Mouse (Mus musculus) hindbrain, embryonic 12.5 days (tissue): Measurements from ENCODE around the gene Gldc. TPM values are rescaled to one million over a fixed set of nuclear protein-coding genes. Genes with fewer than 3 reads are reported as not detected.

Experiments used
- ATAC-seq: fragments of 200-750 bp; cut with Nextera tagmentation; 2 replicates; pipeline ENCODE4 v1.8.0; 2017; ENCODE audit warnings: moderate TSS enrichment; ENCODE audit not compliant: low FRiP score
- H3K27ac ChIP-seq: fragments of 300-500 bp; sonication (generic); 2 replicates; pipeline ENCODE4 v1.5.1; 2016; ENCODE audit warnings: mild to moderate bottlenecking
- H3K27me3 ChIP-seq: fragments of 300-500 bp; sonication (generic); 2 replicates; pipeline ENCODE4 v1.6.1; 2016; ENCODE audit warnings: mild to moderate bottlenecking
- H3K36me3 ChIP-seq: fragments of 300-500 bp; sonication (generic); 2 replicates; pipeline ENCODE4 v1.6.1; 2016; ENCODE audit warnings: mild to moderate bottlenecking
- H3K4me1 ChIP-seq: fragments of 300-500 bp; sonication (generic); 2 replicates; pipeline ENCODE4 v1.6.1; 2016
- H3K4me2 ChIP-seq: fragments of 300-500 bp; sonication (generic); replicated peaks from 2 replicates; pipeline ENCODE4 v1.6.1; 2016; ENCODE audit warnings: mild to moderate bottlenecking
- H3K4me3 ChIP-seq: fragments of 300-500 bp; sonication (generic); 2 replicates; pipeline ENCODE4 v1.5.1; 2016; ENCODE audit warnings: mild to moderate bottlenecking
- H3K9ac ChIP-seq: fragments of 300-500 bp; sonication (generic); 2 replicates; pipeline ENCODE4 v1.6.1; 2016; ENCODE audit warnings: mild to moderate bottlenecking, moderate library complexity
- H3K9me3 ChIP-seq: fragments of 300-500 bp; sonication (generic); replicated peaks from 2 replicates; pipeline ENCODE4 v1.6.1; 2016; ENCODE audit warnings: mild to moderate bottlenecking
- WGBS: fragments of 180-500 bp; shearing (Covaris S2); methylation state at CpG from one replicate; pipeline ENCODE4 v1.1.7; 2016; 5-methylcytosine and 5-hydroxymethylcytosine counted together
- polyA plus RNA-seq: library from polyadenylated mRNA; unstranded; fragments of >200 nt; fragmentation: Nextera tagmentation; extraction: Ambion mirVana; gene quantifications from 2 replicates; pipeline ENCODE4 v1.2.1, GENCODE M21; 2016

Gldc gene
- polyA plus RNA-seq, 1 experiment from 2014 or later: 21.2 TPM

- Histone ChIP-seq H3K9me3 (no peaks in the 10 kb centered on the region), H3K27ac (0 out of 2 replicates have a peak overlapping the region, but pooled peaks have one; percentile 26), H3K4me1 (peaks cover 21% of the 10 kb centered on the region), H3K36me3 (no peaks in the 10 kb centered on the region), H3K27me3 (no peaks in the 10 kb centered on the region), H3K9ac (no peak overlapping the region), H3K4me3 (no peak overlapping the region), H3K4me2 (no peak overlapping the region)
- 26% methylated on average over 3 of the region's 3 CpGs for WGBS
- ATAC-seq: peak; percentile 87
Measured at GRCm38 (mm10) chr19:30153729-30154128, 21.5 kb downstream of the Gldc start.

- no peaks in the 10 kb centered on the region for H3K9me3 ChIP-seq
- H3K4me1 ChIP-seq: peaks cover 11% of the 10 kb centered on the region; the same call in 1 of the 2 replicates
- no peak overlapping the region for H3K9ac ChIP-seq
- no peak overlapping the region for H3K4me3 ChIP-seq
- 88% methylated on average over 10 of the region's 10 CpGs for WGBS
- no peaks in the 10 kb centered on the region for H3K27me3 ChIP-seq
- H3K27ac ChIP-seq: no peak overlapping the region
- H3K4me2 ChIP-seq: no peak overlapping the region
- H3K36me3 ChIP-seq: no peaks in the 10 kb centered on the region
- no peak for ATAC-seq
Measured at GRCm38 (mm10) chr19:30151290-30151689, 23.9 kb downstream of the Gldc start.

GRCm38 (mm10) chr19:30149238-30149805 lies 25.9 kb downstream of the Gldc start:
- Histone ChIP-seq H3K36me3 (no peaks in the 10 kb centered on the region), H3K9me3 (no peaks in the 10 kb centered on the region), H3K4me3 (no peak overlapping the region), H3K27me3 (no peaks in the 10 kb centered on the region), H3K4me2 (no peak overlapping the region), H3K27ac (no peak overlapping the region), H3K9ac (no peak overlapping the region), H3K4me1 (peaks cover 7% of the 10 kb centered on the region; the same call in 1 of the 2 replicates)
- ATAC-seq: no peak
- 70% methylated on average over 6 of the region's 6 CpGs for WGBS

- no peak overlapping the region for H3K4me3 ChIP-seq
- H3K9me3 ChIP-seq: no peaks in the 10 kb centered on the region
- no peaks in the 10 kb centered on the region for H3K27me3 ChIP-seq
- no peak overlapping the region for H3K27ac ChIP-seq
- no peak overlapping the region for H3K9ac ChIP-seq
- ATAC-seq: no peak
- no peaks in the 10 kb centered on the region for H3K4me1 ChIP-seq
- 88% methylated on average over 4 of the region's 4 CpGs for WGBS
- peaks cover 5% of the 10 kb centered on the region; the same call in 1 of the 2 replicates for H3K36me3 ChIP-seq
- H3K4me2 ChIP-seq: no peak overlapping the region
Measured at GRCm38 (mm10) chr19:30147306-30147705, 27.9 kb downstream of the Gldc start.

GRCm38 (mm10) chr19:30146761-30147160 lies 28.5 kb downstream of the Gldc start:
- no peak overlapping the region for H3K4me2 ChIP-seq
- WGBS: 77% methylated on average over 6 of the region's 6 CpGs
- H3K4me1 ChIP-seq: no peaks in the 10 kb centered on the region
- no peak overlapping the region for H3K4me3 ChIP-seq
- ATAC-seq: no peak
- no peaks in the 10 kb centered on the region for H3K27me3 ChIP-seq
- no peak overlapping the region for H3K9ac ChIP-seq
- no peaks in the 10 kb centered on the region for H3K9me3 ChIP-seq
- H3K36me3 ChIP-seq: peaks cover 7% of the 10 kb centered on the region; the same call in 1 of the 2 replicates
- H3K27ac ChIP-seq: no peak overlapping the region

DNA sequence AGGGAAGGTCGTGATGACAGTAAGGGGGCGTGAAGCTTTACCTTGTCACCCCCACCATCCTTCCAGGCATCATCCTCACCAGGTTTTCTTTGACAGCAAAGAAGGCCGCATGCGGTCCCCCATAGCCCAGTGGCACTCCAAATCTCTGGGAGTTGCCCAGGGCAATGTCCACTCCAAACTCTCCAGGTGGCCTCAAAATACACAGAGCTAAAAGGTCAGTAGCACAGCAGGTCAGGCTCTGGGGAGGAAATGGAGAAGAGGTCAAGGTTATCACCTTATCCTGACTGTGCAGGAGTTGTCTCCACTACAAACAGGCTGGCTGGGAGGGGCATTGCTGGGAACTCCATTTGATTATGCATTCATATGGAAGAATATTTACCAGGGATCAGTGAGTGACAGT lies 30.1 kb downstream of the Gldc start:
- Histone ChIP-seq H3K4me3 (no peak overlapping the region), H3K36me3 (peaks cover 7% of the 10 kb centered on the region; the same call in 1 of the 2 replicates), H3K9ac (no peak overlapping the region), H3K27me3 (no peaks in the 10 kb centered on the region), H3K9me3 (no peaks in the 10 kb centered on the region), H3K4me1 (no peaks in the 10 kb centered on the region), H3K27ac (no peak overlapping the region), H3K4me2 (no peak overlapping the region)
- 94% methylated on average over 4 of the region's 4 CpGs for WGBS
- no peak for ATAC-seq

GRCm38 (mm10) chr19:30136308-30136707 lies 38.9 kb downstream of the Gldc start:
- no peak for ATAC-seq
- Histone ChIP-seq H3K27ac (no peak overlapping the region), H3K36me3 (peaks cover 7% of the 10 kb centered on the region; the same call in 1 of the 2 replicates), H3K4me1 (no peaks in the 10 kb centered on the region), H3K9me3 (no peaks in the 10 kb centered on the region), H3K4me2 (no peak overlapping the region), H3K27me3 (no peaks in the 10 kb centered on the region), H3K9ac (no peak overlapping the region), H3K4me3 (no peak overlapping the region)
- WGBS: 94% methylated on average over 1 of the region's 1 CpGs

DNA sequence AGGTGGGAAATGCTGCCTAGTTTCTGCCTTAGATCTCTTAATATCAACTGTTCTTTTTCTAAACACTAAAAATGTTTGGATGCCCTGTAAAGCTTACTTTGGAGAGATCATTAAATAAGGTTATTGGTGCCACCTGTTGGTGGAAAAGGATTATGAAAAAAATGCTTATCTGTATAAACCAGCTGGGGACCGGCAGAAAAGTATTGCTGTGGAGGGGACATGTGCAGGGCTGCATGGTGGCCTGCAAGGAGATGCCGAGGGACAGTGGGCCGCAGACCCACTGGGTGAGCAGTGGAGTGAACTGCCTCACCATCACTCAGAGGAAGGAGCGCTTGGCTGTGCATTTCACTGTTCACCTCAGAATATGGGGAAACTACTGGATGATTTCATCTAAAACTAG lies 47.1 kb downstream of the Gldc start:
- Histone ChIP-seq H3K4me3 (no peak overlapping the region), H3K9ac (no peak overlapping the region), H3K4me1 (peaks cover 7% of the 10 kb centered on the region; the same call in 1 of the 2 replicates), H3K36me3 (no peaks in the 10 kb centered on the region), H3K9me3 (no peaks in the 10 kb centered on the region), H3K4me2 (no peak overlapping the region), H3K27me3 (no peaks in the 10 kb centered on the region), H3K27ac (no peak overlapping the region)
- WGBS: 78% methylated on average over 4 of the region's 4 CpGs
- no peak for ATAC-seq

GRCm38 (mm10) chr19:30125670-30126059 lies 49.6 kb downstream of the Gldc start:
- ATAC-seq: no peak

GRCm38 (mm10) chr19:30124999-30125669 lies 50.1 kb downstream of the Gldc start:
- peaks cover 9% of the 10 kb centered on the region; the same call in 1 of the 2 replicates for H3K4me1 ChIP-seq
- H3K9ac ChIP-seq: no peak overlapping the region
- H3K9me3 ChIP-seq: no peaks in the 10 kb centered on the region
- no peak overlapping the region for H3K4me2 ChIP-seq
- H3K27me3 ChIP-seq: no peaks in the 10 kb centered on the region
- 63% methylated on average over 7 of the region's 7 CpGs for WGBS
- no peak for ATAC-seq
- H3K36me3 ChIP-seq: no peaks in the 10 kb centered on the region
- H3K27ac ChIP-seq: no peak overlapping the region
- H3K4me3 ChIP-seq: no peak overlapping the region

More at GRCm38 (mm10) chr19:30125670-30126059, 49.6 kb downstream of the Gldc start:
- Histone ChIP-seq H3K9me3 (no peaks in the 10 kb centered on the region), H3K27ac (no peak overlapping the region), H3K4me1 (peaks cover 7% of the 10 kb centered on the region; the same call in 1 of the 2 replicates), H3K36me3 (no peaks in the 10 kb centered on the region), H3K9ac (no peak overlapping the region), H3K4me3 (no peak overlapping the region), H3K27me3 (no peaks in the 10 kb centered on the region), H3K4me2 (no peak overlapping the region)
- 77% methylated on average over 7 of the region's 7 CpGs for WGBS

GRCm38 (mm10) chr19:30118344-30119312 lies 56.6 kb downstream of the Gldc start:
- Histone ChIP-seq H3K4me2 (peak overlapping the region; percentile 17; the same call in 1 of the 2 replicates), H3K27ac (peak overlapping the region; percentile 86), H3K36me3 (no peaks in the 10 kb centered on the region), H3K4me3 (no peak overlapping the region), H3K4me1 (peaks cover 37% of the 10 kb centered on the region), H3K9me3 (no peaks in the 10 kb centered on the region), H3K9ac (no peak overlapping the region), H3K27me3 (no peaks in the 10 kb centered on the region)
- ATAC-seq: peak; percentile 53
- WGBS: 75% methylated on average over 17 of the region's 17 CpGs

GRCm38 (mm10) chr19:30117775-30118174 lies 57.5 kb downstream of the Gldc start:
- ATAC-seq: peak; percentile 90
- Histone ChIP-seq H3K4me3 (no peak overlapping the region), H3K4me1 (peaks cover 37% of the 10 kb centered on the region), H3K9ac (no peak overlapping the region), H3K9me3 (no peaks in the 10 kb centered on the region), H3K27ac (peak overlapping the region; percentile 86), H3K4me2 (peak overlapping the region; percentile 17), H3K36me3 (no peaks in the 10 kb centered on the region), H3K27me3 (no peaks in the 10 kb centered on the region)
- 45% methylated on average over 9 of the region's 9 CpGs for WGBS
